Mouse (Mus musculus) lung, embryonic 14.5 days (tissue): ENCODE measurements around the gene B3galt6. TPM values are rescaled to one million over a fixed set of nuclear protein-coding genes. Genes with fewer than 3 reads are reported as not detected.

Experiments used
- ATAC-seq: fragments of 200-750 bp; cut with Nextera tagmentation; 2 replicates; pipeline ENCODE4 v1.8.0; 2017; ENCODE audit warnings: mild to moderate bottlenecking, moderate TSS enrichment, moderate library complexity; ENCODE audit not compliant: insufficient read depth
- DNase-seq: peaks from one replicate; pipeline ENCODE4 v3.0.0-alpha.2; 2015
- H3K27ac ChIP-seq: fragments of 300-500 bp; sonication (generic); 2 replicates; pipeline ENCODE4 v1.5.1; 2014; ENCODE audit warnings: low read depth, mild to moderate bottlenecking, moderate library complexity
- H3K27me3 ChIP-seq: fragments of 300-500 bp; sonication (generic); 2 replicates; pipeline ENCODE4 v1.6.1; 2014; ENCODE audit warnings: low read length, control low read depth; ENCODE audit not compliant: insufficient read depth
- H3K36me3 ChIP-seq: fragments of 300-500 bp; sonication (generic); 2 replicates; pipeline ENCODE4 v1.6.1; 2014; ENCODE audit warnings: control low read depth; ENCODE audit not compliant: insufficient read depth
- H3K4me1 ChIP-seq: fragments of 300-500 bp; sonication (generic); 2 replicates; pipeline ENCODE4 v1.6.1; 2014; ENCODE audit warnings: antibody characterized with exemption, control low read depth; ENCODE audit not compliant: insufficient read depth
- H3K4me2 ChIP-seq: fragments of 300-500 bp; sonication (generic); 2 replicates; pipeline ENCODE4 v1.6.1; 2014; ENCODE audit warnings: mild to moderate bottlenecking
- H3K4me3 ChIP-seq: fragments of 300-500 bp; sonication (generic); 2 replicates; pipeline ENCODE4 v1.5.1; 2014; ENCODE audit warnings: low read depth, low read length
- H3K9ac ChIP-seq: fragments of 300-500 bp; sonication (generic); 2 replicates; pipeline ENCODE4 v1.6.1; 2014
- H3K9me3 ChIP-seq: fragments of 300-500 bp; sonication (generic); 2 replicates; pipeline ENCODE4 v1.6.1; 2016; ENCODE audit warnings: low read depth, low read length, control low read depth
- CTCF ChIP-seq: IDR thresholded peaks from 2 replicates; pipeline ENCODE4 v1.5.1; 2016; ENCODE audit warnings: antibody characterized with exemption, low read depth
- WGBS: fragments of 180-500 bp; shearing (Covaris S2); extraction: QIAGEN DNeasy Blood & Tissue Kit; methylation state at CpG from one replicate; pipeline ENCODE4 v1.1.7; 2014; 5-methylcytosine and 5-hydroxymethylcytosine counted together
- polyA plus RNA-seq: library from polyadenylated mRNA; unstranded; fragments of >200 nt; fragmentation: Nextera tagmentation; extraction: Ambion mirVana; gene quantifications from 2 replicates; pipeline ENCODE4 v1.2.1, GENCODE M21; 2014

B3galt6 gene
- polyA plus RNA-seq, 1 experiment from 2014 or later, result 18.2 TPM

DNA sequence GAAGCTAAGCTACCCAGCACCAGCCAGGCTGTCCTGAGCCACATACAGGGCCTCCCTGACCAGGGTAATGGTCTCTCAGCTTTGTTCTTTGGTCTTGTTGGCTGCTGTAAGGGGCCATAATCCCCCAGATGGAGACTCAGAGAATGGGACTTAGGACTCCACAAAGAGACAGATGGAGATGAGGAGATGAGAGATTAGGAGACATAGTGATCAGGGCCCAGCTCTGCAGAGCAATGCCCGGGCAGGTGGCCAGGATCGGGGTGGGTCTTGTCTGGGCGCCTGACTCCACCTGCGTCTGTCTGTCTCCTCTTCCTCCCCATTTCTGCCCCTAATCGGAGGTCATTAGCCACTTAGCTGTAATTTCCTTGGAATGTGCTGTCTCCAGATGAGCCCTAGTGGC lies 22.2 kb downstream of the B3galt6 start:
- Histone ChIP-seq H3K4me3 (no peak overlapping the region), H3K27me3 (no peaks in the 10 kb centered on the region), H3K4me1 (no peaks in the 10 kb centered on the region), H3K27ac (no peak overlapping the region), H3K36me3 (peaks cover 18% of the 10 kb centered on the region), H3K9ac (no peak overlapping the region), H3K9me3 (no peaks in the 10 kb centered on the region), H3K4me2 (no peak overlapping the region)
- TF ChIP-seq CTCF, result no peak
- 77% methylated on average over 5 of the region's 5 CpGs for WGBS
- DNase-seq, result no peak
- ATAC-seq, result no peak

DNA sequence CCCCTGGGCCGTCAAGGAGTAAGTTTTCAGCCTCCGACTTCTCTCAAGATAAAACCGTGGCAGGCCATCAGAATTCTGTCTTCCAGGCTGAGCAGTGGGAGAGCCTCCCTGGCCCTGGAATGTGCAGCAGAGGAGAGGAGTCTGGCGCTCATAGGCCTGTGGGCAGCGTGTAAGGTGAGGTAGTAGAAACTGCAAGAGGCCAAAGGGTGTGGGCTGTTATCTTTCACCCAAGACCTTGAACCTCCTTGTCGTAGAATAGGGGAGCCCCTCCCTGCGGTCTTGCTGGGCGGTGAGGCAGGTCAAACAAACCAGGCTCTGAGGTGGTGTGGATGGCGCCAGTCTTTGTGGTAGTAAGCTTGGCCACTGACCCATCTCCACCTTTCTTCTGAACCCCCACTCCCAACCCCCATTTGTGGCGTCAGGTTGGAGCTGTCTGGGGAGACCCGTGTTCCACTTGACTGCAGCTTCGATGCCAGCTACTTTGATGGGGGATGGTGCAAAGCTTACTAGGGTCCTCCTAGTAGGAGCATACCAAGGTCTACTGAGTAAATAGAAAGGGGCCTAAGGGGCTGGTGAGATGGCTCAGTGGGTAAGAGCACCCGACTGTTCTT lies 23.3 kb downstream of the B3galt6 start:
- DNase-seq, result no peak
- no peak overlapping the region for H3K27ac ChIP-seq
- no peak for TF ChIP-seq CTCF
- H3K9ac ChIP-seq, result no peak overlapping the region
- no peaks in the 10 kb centered on the region for H3K9me3 ChIP-seq
- H3K4me2 ChIP-seq, result no peak overlapping the region
- H3K27me3 ChIP-seq, result no peaks in the 10 kb centered on the region
- 65% methylated on average over 13 of the region's 13 CpGs for WGBS
- H3K36me3 ChIP-seq, result peaks cover 29% of the 10 kb centered on the region
- no peak overlapping the region for H3K4me3 ChIP-seq
- no peaks in the 10 kb centered on the region for H3K4me1 ChIP-seq
- ATAC-seq, result no peak

DNA sequence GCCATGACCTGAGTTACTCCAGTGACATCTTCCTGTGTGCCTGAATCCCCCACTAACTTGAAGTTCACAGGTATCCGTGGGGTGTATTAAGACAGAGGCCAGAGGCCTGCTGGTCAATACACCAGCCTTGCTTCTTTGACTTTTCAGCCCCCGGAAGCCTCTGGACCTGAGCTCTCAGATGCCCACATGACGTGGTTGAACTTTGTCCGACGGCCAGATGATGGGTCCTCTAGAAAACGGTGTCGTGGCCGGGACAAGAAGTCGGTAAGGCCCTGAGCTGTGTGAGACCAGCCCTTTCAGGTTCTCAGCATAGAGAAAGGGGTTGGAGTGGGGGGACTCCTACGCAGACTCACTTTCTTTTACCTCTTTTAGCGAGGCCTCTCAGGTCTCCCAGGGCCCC lies 28.1 kb downstream of the B3galt6 start:
- Histone ChIP-seq H3K4me1 (peaks cover 7% of the 10 kb centered on the region; the same call in 1 of the 2 replicates), H3K36me3 (peaks cover 39% of the 10 kb centered on the region), H3K4me2 (no peak overlapping the region), H3K9ac (no peak overlapping the region), H3K4me3 (no peak overlapping the region), H3K27me3 (no peaks in the 10 kb centered on the region), H3K27ac (no peak overlapping the region), H3K9me3 (no peaks in the 10 kb centered on the region)
- 91% methylated on average over 11 of the region's 11 CpGs for WGBS
- TF ChIP-seq CTCF, result no peak
- DNase-seq (no peak), ATAC-seq (no peak)

DNA sequence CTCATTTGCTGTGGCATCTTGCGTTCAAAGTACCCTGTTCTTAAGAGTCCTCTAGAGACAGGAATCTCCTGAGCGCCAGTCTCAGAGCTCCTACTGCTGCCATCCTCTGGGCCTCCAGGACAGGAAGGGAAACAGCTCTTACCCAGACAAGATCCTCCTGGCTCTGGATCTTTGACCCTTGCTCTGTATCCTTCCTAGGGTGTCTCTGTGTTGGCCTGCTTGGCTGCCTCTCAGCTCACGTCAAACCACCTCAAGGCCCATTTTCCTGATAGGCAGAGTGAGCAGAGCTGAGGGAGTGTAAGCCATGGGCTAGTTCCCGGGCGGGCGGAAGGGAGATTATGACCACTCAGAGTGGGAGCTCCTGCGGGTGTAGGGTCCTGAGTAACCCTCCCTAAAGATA lies 29.3 kb downstream of the B3galt6 start:
- ATAC-seq (no peak), DNase-seq (no peak)
- peak overlapping the region; percentile 97 for H3K4me2 ChIP-seq
- peaks cover 7% of the 10 kb centered on the region; the same call in 1 of the 2 replicates for H3K4me1 ChIP-seq
- H3K27ac ChIP-seq, result no peak overlapping the region
- peak overlapping the region; percentile 62 for H3K4me3 ChIP-seq
- peaks cover 45% of the 10 kb centered on the region for H3K36me3 ChIP-seq
- H3K27me3 ChIP-seq, result no peaks in the 10 kb centered on the region
- 61% methylated on average over 7 of the region's 7 CpGs for WGBS
- H3K9me3 ChIP-seq, result no peaks in the 10 kb centered on the region
- peak overlapping the region; percentile 77 for H3K9ac ChIP-seq
- TF ChIP-seq CTCF, result no peak

DNA sequence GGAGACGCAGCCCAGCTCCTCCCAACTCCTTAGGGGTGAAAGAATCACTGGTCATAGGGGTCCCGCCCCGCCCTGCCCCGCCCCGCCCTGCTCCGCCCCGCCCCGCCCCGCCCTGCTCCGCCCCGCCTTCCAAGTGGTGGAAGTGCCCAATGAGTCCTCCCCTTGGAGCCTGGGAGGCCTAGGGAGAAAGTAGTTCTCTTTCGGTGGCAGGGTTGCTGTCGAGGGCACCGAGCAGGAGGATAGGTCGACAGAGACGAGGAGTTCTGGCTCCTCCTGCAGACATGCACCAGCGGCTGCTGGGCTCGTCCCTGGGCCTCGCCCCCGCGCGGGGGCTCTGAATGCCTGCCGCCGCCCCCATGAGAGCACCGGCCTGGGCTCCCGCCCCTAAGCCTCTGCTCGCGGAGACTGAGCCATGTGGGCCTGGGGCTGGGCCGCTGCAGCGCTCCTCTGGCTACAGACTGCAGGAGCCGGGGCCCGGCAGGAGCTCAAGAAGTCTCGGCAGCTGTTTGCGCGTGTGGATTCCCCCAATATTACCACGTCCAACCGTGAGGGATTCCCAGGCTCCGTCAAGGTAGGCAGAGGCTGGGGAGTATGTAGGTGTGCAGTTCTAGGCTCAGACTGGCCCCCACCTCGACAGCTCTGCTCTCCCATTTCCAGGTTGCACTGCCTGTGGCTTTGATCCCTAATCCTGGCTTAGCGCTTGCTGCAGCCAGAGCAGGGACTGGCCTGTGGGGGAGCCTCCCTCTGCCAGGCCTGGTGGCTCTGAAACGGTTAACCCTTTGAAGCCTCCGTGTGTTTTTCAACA lies 30.1 kb downstream of the B3galt6 start, which contains the start of gene C1qtnf12:
TSS of gene C1qtnf12 (plus strand) at position 152 of the 805 bp plus-strand sequence.
- Histone ChIP-seq H3K4me3 (peak within 1 kb of the TSS; percentile 62), H3K9ac (peak within 1 kb of the TSS; percentile 77), H3K27ac (peak within 1 kb of the TSS; percentile 48), H3K4me2 (peak within 1 kb of the TSS; percentile 97), H3K9me3 (no peaks in the 10 kb centered on the region), H3K27me3 (no peaks in the 10 kb centered on the region), H3K4me1 (peaks cover 7% of the 10 kb centered on the region; the same call in 1 of the 2 replicates), H3K36me3 (peaks cover 52% of the 10 kb centered on the region)
- 0 out of 2 replicates have a peak, but pooled peaks have one; percentile 8 for TF ChIP-seq CTCF
- ATAC-seq (peak; percentile 88), DNase-seq (peak; percentile 71)
- under 1% methylated on average over 39 of the region's 42 CpGs for WGBS

DNA sequence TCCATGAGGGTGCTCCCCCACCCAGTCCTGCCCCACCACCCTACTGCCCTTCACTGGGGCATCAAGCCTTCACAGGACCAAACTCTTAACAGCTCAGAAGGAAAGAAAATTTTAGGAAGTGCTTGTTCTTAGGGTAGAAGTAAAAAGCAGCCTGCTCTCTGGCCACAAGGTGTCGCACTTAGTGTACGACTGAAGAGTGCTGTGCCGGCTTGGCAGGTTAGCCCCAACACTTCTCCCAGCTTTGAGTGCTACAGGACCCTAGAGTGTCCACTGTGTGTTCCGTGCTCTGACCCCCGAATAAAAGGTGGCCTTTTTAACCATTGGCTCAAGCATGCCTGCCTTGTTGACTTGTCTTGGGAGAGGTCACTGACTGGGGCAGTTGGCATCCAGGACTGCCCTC lies 33.2 kb downstream of the B3galt6 start:
- DNase-seq (peak; percentile 95), ATAC-seq (peak; percentile 47; the same call in 1 of the 2 replicates)
- H3K9me3 ChIP-seq, result no peaks in the 10 kb centered on the region
- WGBS, result 8% methylated on average over 5 of the region's 5 CpGs
- peaks cover 54% of the 10 kb centered on the region for H3K36me3 ChIP-seq
- no peak overlapping the region for H3K27ac ChIP-seq
- H3K4me2 ChIP-seq, result no peak overlapping the region
- H3K9ac ChIP-seq, result no peak overlapping the region
- no peak overlapping the region for H3K4me3 ChIP-seq
- H3K27me3 ChIP-seq, result no peaks in the 10 kb centered on the region
- H3K4me1 ChIP-seq, result peaks cover 7% of the 10 kb centered on the region; the same call in 1 of the 2 replicates
- peak; percentile 86 for TF ChIP-seq CTCF

DNA sequence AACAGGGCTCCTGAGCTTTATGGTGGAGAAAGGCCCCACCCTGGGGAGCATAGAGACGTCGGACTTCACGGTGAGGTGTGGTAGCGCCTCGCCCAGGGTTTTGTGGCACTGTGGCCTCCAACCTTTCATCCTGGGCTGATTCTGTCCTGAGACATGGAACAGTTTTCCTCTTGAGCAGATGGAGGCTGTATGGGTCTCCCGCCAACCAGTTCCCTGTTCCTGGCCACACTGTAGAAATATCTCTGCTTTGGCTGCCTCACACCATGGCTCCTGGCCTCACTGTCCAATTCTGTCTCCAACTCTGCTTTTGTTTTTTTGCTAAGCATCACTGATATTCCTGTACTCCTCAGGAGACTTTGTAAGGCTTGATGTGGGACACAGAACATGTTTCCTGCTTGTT lies 37.0 kb downstream of the B3galt6 start:
- H3K9ac ChIP-seq, result no peak overlapping the region
- H3K4me2 ChIP-seq, result no peak overlapping the region
- no peak for ATAC-seq
- 94% methylated on average over 6 of the region's 6 CpGs for WGBS
- peaks cover 82% of the 10 kb centered on the region for H3K36me3 ChIP-seq
- no peaks in the 10 kb centered on the region for H3K27me3 ChIP-seq
- H3K9me3 ChIP-seq, result no peaks in the 10 kb centered on the region
- no peak for DNase-seq
- no peak for TF ChIP-seq CTCF
- no peaks in the 10 kb centered on the region for H3K4me1 ChIP-seq
- H3K4me3 ChIP-seq, result no peak overlapping the region
- no peak overlapping the region for H3K27ac ChIP-seq
